Mouse (Mus musculus) heart, postnatal 4 days (tissue): ENCODE data around the gene Tulp2. TPM values are rescaled to one million over a fixed set of nuclear protein-coding genes. Genes with fewer than 3 reads are reported as not detected.
"Not testable (repeated sequence)": the region's sequence is repeated elsewhere in the genome, so short reads cannot be mapped to it uniquely, and the experiment has no call there.

ENCODE experiments used
- DNase-seq: peaks from one replicate; pipeline ENCODE4 v3.0.0; 2021
- total RNA-seq, 2 experiments: library from RNA; stranded (reverse); gene quantifications; 2 replicates each; pipeline ENCODE4 v1.2.3; 2021

Tulp2 gene
- total RNA-seq, 2 experiments from 2014 or later, result 1.1 TPM; not detected in 1

DNA sequence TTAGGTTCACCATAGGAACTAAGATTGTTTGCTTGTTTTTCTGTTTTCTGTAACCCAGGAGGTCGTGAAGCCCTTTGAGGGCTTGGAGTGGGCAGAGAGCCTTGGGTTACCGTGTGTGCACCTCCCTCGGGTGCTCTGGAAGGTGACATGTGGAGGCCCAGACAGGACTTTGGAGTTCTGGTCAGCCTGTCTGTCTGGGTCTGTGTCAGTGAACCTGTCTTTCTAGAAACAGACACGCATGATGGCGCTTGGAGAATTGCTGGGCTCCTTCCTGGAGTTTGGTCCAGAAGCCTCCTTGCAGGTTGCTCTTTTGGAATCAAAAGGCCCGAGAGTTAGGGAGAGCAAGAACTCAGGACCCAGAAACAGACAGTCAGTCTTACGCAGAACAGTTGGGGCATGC, 21.3 kb upstream of the Tulp2 start:
- no peak for DNase-seq

DNA sequence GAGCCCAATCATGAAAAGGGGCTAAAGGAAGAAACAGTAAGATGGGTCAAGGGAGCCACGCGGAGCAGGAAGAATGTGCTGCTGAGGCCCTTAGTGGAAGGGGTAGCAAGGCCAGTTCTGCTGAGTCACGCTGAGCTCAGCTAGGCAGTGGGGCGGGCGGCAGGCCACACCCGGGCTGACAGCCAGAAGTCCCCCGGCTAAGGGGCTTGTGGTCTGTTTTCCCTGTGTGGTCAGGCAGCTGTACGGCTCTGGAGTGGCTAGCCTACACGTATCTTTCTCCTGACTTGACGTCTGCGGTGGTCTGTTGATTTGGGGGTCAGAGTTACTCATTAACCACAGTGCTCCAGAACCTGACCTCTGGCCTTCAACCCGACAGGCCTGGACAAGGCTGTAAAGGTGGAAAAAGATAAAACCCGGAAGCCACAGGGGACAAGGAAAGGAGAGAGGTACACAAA, 20.8 kb upstream of the Tulp2 start:
- DNase-seq, result peak; percentile 75

DNA sequence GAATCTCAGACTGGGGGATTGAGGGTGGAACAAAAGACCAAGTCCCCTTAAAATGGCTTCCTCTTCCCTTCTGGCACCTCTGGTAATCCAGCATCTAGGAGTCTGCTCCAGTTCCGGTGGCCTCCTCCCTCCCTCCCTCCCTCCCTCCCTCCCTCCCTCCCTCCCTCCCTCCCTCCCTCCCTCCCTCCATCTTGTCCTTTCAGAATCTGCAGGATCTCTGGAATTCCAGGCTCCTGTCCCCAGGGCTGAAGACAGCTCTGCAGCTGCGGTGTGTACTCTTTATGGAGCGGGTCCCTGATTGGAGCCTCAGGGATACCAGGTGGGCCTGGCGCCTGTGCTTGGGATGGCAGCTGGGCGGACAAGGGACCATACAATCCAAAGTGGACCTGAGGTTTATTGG, 20.4 kb upstream of the Tulp2 start:
- DNase-seq, result no peak

DNA sequence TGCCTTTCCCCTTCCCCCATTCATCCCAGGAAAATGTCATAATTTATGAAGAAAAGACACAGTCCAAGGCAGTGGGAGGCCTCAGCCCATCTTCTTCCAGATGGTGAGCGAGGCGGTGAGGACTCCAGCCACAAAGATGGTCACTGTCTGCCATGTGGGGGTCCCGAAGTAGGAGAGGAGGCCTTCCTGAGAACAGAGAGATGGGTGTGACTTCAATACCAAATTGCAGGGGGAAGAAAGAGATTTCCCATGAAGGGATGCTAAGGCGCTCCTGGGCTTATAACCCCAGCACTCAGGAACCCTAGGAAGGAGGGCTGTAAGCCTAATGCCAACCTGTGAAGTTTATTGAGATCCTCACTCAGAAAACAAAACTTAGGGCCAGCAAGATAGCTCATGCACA, 19.9 kb upstream of the Tulp2 start:
- DNase-seq, result no peak

DNA sequence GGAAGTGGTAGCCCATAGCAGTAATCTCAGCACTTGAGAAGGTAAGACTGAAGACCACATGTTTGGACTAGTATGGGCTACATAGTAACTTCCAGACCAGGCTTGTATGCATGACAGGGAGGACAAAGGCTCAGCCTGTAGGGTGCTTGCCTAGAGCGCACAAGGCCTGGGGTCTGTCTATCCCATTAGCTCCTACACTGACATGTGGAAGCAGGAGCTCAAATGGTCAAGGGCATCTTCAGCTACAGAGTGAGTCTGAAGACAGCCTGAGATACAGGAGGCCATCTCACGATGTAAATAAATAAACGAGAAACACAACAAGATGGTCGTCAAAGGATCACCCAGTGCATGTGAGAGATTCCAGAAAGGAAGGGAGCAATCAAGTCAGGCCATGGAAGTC, 19.4 kb upstream of the Tulp2 start:
- no peak for DNase-seq

DNA sequence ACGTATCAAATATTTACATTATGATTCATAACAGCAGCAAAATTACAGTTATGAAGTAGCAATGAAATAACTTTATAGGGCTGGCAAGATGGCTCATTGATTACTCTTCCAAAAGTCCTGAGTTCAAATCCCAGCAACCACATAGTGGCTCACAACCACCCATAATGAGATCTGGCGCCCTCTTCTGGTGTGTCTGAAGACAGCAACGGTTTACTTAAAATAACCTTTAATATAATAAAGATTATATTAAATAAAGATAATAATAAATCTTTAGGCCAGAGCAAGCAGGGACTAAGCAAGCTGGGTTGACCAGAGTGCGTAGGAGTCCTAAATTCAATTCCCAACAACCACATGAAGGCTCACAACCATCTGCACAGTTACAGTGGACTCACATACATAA, 18.8 kb upstream of the Tulp2 start:
- DNase-seq, result not testable (repeated sequence)

DNA sequence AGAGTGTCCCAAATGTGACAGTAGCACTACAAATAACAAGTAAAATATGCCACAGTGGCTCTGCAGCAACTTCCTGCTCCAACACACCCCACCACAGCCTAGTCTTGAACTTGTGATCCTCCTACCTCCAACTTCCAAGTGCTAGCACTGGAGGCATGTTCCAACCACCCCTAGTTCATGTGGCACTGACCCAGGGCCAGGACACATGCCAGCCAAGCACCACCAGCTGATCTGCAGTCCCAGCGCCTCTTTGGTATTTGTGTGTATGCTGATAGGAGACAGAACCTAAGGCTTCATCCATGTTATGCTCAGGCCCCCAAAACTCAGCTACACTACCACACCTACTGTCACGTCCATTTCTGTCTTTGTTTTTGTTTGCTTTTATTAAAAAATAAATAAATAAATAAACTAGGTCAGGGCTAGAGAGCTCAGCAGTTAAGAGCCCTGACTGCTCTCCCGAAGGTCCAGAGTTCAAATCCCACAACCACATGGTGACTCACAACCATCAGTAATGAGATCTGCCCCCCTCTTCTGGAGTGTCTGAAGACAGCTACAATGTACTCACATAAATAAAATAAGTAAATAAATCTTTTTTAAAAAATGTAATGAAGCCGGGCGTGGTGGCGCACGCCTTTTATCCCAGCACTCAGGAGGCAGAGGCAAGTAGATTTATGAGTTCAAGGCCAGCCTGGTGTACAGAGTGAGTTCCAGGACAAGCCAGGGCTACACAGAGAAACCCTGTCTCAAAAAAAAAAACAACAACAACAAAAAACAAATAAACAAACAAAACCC, 17.5 kb upstream of the Tulp2 start:
- no peak for DNase-seq

DNA sequence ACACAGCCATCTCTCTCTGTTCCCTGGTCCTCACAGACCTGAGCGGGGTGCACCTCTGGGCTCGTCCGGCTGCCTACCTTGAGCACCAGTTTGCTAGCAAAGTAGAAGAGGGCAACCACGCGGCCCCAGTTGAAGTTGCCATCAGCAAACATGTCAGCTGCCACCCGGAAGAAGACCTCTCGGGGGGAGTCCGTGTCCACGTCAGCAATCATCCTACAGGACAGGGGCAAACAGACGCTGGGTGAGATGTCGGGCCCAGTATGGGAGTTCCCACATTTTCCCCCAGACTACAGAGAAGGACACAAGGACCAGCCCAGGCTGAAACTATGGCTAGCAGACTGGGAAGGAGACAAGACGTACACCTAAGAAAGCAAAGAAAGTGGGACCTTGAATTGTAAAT, 16.6 kb upstream of the Tulp2 start:
- DNase-seq, result no peak

DNA sequence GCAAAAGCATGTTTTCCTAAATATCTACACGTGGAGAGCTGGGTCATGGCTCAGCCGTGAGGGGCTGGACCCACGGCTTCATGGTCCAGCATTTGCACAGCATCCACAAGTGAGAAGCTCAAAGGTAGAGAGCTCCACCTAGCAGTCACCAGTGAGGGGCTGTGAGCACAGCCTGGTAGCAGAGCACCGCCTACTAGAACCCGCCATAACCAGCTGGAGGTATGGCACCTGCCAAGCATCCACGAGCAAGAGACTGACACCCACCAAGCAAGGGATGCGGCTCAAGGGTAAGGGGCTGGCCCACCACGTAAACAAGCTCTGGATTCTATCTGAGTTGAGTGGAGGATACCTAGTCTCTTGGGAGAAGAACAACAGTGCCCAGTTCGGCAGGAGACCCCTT, 16.1 kb upstream of the Tulp2 start:
- no peak for DNase-seq

DNA sequence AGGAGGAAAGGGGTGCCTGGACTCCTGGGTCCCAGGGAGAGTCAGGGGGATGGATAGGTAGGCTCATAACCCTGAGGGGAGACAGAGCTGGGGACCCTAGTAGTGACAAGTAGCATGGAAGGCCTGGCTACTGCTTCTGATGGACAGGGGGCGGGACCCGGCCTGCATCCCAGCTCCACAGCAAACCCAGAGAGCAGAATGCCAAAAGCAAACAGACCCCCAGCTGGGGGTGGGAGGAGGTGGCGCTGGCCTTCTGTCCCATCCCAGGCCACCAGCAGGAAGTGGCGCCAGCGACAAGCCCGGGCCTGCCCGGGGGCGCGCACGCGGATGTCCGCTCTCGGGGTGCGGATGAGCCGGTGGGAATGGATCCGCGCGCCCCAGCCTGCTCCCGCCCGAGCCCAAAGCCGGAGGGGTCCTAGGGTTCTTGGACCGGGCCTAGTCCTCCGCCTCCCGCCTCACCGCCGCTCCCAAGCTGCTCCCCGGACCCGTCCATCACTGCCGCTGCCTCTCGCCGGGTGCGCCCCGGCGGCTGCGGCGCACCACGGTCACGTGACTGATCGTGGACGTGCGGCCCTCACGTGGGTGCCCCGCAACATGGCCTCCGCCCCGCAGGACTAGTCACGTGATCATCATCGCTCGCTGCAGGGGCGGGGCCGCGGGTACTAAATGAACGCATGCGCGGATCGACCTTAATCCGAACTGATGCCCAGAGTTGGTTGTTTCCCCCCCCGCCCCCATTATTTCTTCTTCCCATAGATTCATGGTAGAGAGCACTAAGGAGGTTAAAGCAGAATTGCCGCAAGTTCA, 15.2 kb upstream of the Tulp2 start, which contains the start of gene Bax:
Bax (minus strand) TSS at position 616 of the 807 bp plus-strand sequence.
- peak; percentile 96 for DNase-seq

DNA sequence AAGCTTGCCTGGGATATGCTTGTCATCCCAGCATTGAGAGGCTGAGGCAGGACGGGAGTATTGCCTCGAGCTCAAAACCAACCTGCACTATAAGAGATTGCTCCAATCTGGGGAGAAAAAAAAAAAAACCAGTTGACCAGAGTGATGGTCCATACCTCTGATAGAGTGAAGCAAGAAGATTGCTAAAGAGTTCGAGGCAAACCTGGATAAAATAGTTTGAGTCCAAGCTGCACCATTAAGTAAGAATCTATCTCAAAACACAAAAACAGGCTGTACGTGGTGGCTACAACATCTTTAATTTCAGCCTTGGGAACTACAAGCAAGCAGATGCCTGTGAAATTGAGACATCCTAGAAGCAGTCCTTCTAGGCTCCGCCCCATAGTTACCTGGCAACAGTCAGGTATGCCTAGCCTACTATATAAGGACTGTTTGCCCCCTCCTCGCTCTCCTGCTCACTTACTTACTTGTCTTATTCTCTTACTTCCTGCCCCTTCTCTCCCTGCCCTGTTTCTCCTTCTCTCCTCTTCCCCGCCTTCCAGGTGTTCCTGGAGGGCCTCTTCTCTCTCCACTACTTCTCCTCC, 14.5 kb upstream of the Tulp2 start:
- no peak for DNase-seq

DNA sequence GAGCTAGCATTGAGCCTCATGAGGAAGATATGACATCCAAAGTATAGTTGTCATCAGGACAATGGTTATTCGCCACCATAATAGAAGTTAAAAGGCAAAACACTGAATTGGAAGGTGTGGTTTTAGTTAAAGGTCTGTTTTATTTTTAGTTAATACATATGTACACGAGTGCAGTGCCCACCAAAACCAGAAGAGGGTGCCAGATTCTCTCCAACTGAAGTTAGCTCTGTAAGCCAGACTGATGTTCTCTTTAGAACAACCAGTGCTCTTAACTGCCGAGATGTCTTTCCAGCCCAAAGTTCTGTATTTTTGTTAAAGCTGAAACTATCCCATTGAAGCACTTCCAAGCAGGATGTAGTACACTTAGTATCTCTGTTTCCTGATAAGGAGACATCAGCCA, 10.8 kb upstream of the Tulp2 start:
- peak; percentile 81 for DNase-seq

DNA sequence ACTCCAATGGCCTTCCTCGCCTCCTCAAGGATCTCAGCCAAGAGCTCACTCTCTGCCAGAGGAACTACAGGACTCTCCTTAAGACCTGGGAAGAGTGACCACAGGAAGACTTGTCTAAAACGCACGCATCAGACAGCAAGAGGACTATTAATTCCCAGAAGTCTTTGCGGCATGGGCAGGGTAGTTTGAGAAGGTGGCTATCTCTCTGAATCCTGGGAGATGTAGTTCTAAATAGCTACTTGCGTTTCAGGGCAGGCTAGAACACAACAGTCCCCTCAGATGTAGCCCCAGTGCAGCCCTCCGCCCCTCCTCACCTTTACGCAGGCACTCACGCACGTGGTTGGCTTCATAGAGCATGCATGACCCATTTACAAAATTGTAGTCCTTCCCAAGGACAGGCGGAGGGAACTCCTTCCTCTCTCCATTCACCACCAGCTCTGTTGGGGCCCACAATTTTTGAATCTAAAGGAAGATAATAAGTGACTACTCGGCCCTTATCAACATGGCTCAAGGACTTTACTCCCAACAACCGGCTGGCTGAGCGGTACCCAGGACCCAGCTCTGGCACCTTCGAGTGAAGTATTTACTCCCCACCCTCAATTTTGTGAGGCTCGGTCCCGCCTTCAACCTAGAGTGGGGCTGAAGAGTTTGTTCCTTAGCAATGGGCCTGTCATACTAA, 6.2 kb upstream of the Tulp2 start:
- no peak for DNase-seq

DNA sequence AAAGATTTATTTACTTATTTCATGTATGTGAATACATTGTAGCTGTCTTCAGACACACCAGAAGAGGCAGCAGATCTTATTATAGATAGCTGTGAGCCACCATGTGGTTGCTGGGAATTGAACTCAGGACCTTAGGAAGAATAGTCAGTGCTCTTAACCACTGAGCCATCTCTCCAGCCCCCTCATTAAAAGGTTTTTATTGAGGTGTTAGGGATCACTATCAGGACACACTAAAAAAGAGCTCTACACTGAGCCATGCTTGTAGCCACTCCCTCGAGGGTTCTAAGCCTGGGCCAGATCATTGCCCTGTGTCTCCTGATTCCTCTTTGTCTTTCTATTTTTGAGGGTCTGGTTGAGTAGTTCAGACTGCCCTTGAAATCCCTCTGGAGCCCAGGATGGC, 5.2 kb upstream of the Tulp2 start:
- DNase-seq, result no peak

DNA sequence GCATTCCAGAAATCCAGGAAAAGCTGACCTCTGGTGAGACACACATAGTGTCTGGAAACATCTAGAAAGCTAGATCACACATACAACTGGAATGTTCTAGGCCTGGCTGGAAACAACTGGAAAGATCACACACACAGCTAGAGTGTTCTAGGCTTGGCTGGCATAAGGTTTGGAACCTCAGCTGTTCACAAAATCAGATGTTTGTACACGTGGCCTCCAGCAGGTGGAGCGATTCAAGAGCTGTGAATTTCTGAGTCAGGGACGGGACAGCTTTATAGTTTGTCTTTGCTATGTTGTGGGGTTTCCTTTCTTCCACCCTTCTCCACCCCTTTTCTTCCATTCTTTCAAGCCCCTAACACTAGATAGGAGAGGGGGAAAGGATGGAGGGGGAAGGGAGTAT, 4.7 kb upstream of the Tulp2 start:
- DNase-seq, result peak; percentile 76

DNA sequence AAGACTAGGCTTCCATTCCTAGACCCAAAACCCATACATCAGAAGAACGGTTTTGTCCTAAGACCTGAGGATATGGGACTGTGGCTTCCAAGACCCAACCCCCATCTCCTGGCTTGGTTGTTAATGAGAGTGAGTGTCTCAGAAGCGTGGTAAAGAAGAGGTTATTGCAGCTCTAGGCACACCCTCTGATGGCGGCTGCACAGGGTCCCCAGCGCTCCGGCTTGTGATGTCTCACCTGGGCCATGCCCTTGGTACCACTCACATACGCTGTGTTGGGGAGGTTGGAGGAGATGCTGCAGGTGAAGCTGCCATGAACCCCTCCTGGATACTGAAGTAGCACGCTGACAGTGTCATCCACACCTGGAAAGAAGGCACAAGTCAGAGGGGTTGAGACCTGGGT, 2.9 kb upstream of the Tulp2 start:
- DNase-seq, result no peak

DNA sequence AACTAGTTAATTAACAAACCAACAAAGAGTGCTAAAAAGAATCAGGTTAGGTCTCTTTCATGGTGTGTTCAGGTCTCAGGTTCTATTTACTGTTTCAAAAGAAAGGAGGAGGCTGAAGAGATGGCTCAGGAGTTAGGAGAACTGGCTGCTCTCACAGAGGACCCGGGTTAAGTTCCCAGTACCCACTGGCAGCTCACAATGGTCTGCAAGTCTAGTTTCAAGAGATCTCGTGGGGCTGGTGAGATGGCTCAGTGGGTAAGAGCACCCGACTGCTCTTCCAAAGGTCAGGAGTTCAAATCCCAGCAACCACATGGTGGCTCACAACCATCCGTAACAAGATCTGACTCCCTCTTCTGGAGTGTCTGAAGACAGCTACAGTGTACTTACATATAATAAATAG, 1.4 kb upstream of the Tulp2 start:
- not testable (repeated sequence) for DNase-seq

DNA sequence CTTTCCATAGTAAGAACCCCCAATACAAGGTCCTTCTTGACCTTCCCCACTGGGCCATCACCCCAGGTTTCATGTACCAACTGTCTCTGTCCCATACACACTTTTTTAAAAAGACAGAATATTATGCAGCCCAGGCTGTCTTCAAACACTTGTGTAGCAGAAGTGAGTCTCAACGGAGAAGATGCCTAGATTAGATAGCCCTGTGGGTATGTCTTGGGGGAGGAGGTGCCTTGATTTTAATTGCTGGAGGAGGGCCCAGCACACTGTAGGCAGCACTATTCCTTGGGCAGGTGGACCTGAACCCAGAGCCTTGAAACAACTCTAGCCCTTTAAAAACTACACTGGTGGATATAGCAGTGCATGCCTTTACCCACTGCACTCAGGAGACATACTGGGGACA, 489 bp downstream of the Tulp2 start:
- no peak for DNase-seq

DNA sequence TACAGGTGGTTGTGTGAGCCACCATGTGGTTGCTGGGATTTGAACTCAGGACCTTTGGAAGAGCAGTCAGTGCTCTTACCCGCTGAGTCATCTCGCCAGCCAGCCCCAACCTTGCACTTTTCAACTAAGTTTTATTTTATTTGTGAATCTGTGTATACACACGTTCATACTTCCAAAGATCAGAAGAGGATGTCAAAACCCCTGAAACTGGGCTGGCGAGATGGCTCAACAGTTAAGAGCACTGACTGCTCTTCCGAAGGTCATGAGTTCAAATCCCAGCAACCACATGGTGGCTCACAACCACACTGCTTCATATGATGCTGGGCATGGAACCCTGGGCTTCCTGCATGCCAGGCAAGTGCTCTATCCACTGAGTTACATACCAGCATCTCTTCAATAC, 3.3 kb downstream of the Tulp2 start:
- DNase-seq, result not testable (repeated sequence)

DNA sequence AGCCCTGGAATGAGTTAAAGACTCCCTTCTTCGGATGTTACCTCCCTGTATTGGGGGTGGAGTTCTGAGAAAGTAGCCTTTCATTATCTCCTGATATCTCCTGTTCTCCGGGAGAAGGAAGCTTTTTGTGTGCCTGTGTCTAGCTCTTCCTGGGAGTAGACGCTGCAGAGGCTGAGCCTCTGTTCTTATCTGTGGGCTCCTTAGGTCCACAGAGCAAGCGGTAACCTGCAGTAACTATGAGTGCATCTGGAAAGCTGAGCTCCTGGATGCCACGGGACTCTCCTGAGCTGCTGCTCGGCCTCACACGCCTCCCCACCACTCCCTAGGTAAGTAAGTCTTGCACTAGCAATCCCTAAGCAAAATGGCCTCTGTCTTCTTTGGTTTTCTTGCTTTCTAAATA, 4.5 kb downstream of the Tulp2 start:
- DNase-seq, result no peak

DNA sequence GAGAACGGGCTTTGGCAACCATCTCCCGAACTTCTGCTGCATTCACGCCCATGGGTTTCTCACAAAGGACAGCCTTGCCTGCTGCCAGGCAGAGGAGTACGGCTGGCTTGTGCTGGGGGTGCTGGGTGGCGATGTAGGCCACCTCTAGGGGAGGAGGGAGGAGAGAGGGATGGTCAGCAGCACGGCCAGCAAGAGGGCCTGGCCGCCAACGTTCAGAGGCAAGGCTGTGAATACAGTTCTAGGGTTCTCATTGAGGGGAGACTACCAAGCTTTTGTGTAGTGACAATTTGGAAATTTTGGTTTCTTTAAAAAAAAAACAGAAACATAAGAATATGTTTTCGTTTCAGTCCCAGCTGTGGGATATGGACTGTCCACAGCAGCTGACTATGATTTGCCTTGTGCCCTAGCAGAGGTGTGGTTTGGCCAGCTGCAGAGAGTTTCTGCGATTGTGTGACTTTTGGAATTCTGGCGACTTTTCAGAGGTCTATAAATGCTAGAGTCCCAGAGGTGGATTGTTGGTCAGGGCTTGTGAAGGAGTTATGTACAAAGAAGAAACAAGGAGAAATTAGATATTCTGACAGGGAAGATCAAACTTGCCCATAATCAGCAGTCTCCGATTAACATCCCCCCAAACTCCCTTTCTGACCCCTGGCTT, 5.2 kb downstream of the Tulp2 start, which contains the start of gene Gm45808:
Gm45808 (minus strand) TSS at position 51 of the 655 bp plus-strand sequence.
- no peak for DNase-seq

DNA sequence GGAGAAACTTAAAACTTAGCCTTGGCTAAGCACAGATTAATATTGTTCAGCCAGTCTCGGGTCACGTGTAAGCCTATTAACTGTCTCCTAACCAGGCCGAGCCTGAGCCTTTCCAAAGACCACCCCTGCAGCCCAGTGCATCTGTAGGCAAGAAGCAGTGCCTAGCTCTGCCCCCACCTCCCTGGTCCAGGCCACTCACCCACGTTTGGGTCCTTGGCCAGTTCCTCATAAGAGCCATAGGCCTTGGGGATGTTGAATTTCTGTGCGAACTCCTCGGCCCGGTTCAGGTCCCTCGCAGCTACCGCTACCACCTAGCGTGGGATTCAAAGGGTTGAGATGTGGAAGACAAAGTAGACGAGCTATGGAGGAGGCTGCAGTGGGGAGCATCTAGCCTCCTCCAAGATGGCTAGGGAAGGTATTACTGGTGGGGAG, 6.2 kb downstream of the Tulp2 start:
- DNase-seq, result no peak
